Mouse (Mus musculus) spleen, adult 2 months (tissue): Measurements from ENCODE around the gene Tiam1. TPM values are rescaled to one million over a fixed set of nuclear protein-coding genes. Genes with fewer than 3 reads are reported as not detected.

Source experiments
- DNase-seq, 2 experiments: peaks; one replicate each; pipeline versions ENCODE4 v3.0.0 to v3.0.0-alpha.2; 2012 to 2021; ENCODE audit warnings: low spot score in 2 of 2, low read depth in 1 of 2
- H3K27ac ChIP-seq: fragments of 200-500 bp; 2 replicates; pipeline ENCODE4 v1.5.1; 2012; ENCODE audit warnings: low read length, inconsistent platforms; ENCODE audit not compliant: insufficient read depth
- H3K27me3 ChIP-seq: fragments of 200-500 bp; 2 replicates; pipeline ENCODE4 v1.6.1; 2012; ENCODE audit warnings: mild to moderate bottlenecking, moderate library complexity, low read length, inconsistent platforms; ENCODE audit not compliant: control insufficient read depth, insufficient read depth
- H3K36me3 ChIP-seq: fragments of 200-500 bp; 2 replicates; pipeline ENCODE4 v1.6.1; 2012; ENCODE audit warnings: mild to moderate bottlenecking, low read length, inconsistent platforms; ENCODE audit not compliant: control insufficient read depth, insufficient read depth
- H3K4me1 ChIP-seq: fragments of 200-500 bp; 2 replicates; pipeline ENCODE4 v1.6.1; 2011; ENCODE audit warnings: inconsistent platforms; ENCODE audit not compliant: control insufficient read depth, insufficient read depth, insufficient read length
- H3K4me3 ChIP-seq: fragments of 200-500 bp; 2 replicates; pipeline ENCODE4 v1.5.1; 2011; ENCODE audit warnings: mild to moderate bottlenecking, inconsistent platforms; ENCODE audit not compliant: insufficient read depth, insufficient read length; ENCODE audit errors: extremely low read depth
- CTCF ChIP-seq: fragments of 200-500 bp; IDR thresholded peaks from 2 replicates; pipeline ENCODE4 v1.5.1; 2011; ENCODE audit warnings: mild to moderate bottlenecking, inconsistent platforms; ENCODE audit not compliant: insufficient read depth, insufficient read length, insufficient replicate concordance; ENCODE audit errors: extremely low read depth
- POLR2A ChIP-seq: fragments of 200-500 bp; IDR thresholded peaks from 2 replicates; pipeline ENCODE4 v1.6.1; 2011; ENCODE audit warnings: low read depth, low read length, inconsistent platforms
- WGBS: fragments of 180-500 bp; shearing (Covaris S2); methylation state at CpG from one replicate; pipeline ENCODE4 v1.1.7; 2018; 5-methylcytosine and 5-hydroxymethylcytosine counted together
- polyA plus RNA-seq: library from polyadenylated mRNA; depleted of rRNA; stranded (reverse); fragments of >200 nt; gene quantifications from 2 replicates; pipeline ENCODE4 v1.2.3, GENCODE M21; 2012

The Tiam1 gene
- polyA plus RNA-seq, 1 experiment: 4.3 TPM

GRCm38 (mm10) chr16:89863264-89863663, 280.3 kb downstream of the Tiam1 start:
- no peak overlapping the region for H3K27ac ChIP-seq
- no peak overlapping the region for H3K4me3 ChIP-seq
- H3K27me3 ChIP-seq: no peaks in the 10 kb centered on the region
- 96% methylated on average over 5 of the region's 5 CpGs for WGBS
- H3K4me1 ChIP-seq: no peaks in the 10 kb centered on the region
- no peaks in the 10 kb centered on the region for H3K36me3 ChIP-seq
- no peak for TF ChIP-seq CTCF
- TF ChIP-seq POLR2A: no peak
- DNase-seq: no peak

- no peak for DNase-seq
- TF ChIP-seq CTCF (no peak), POLR2A (no peak)
- no peak overlapping the region for H3K27ac ChIP-seq
- no peaks in the 10 kb centered on the region for H3K27me3 ChIP-seq
- no peaks in the 10 kb centered on the region for H3K36me3 ChIP-seq
- H3K4me3 ChIP-seq: no peak overlapping the region
- whole genome bisulfite sequencing: 85% methylated on average over 5 of the region's 5 CpGs
- H3K4me1 ChIP-seq: no peaks in the 10 kb centered on the region
Observed at GRCm38 (mm10) chr16:89861531-89861930, 282.0 kb downstream of the Tiam1 start.

- H3K36me3 ChIP-seq: no peaks in the 10 kb centered on the region
- H3K27me3 ChIP-seq: no peaks in the 10 kb centered on the region
- no peak for TF ChIP-seq POLR2A
- TF ChIP-seq CTCF: no peak
- no peak overlapping the region for H3K27ac ChIP-seq
- no peak overlapping the region for H3K4me3 ChIP-seq
- no peak for DNase-seq
- H3K4me1 ChIP-seq: no peaks in the 10 kb centered on the region
- WGBS: 93% methylated on average over 6 of the region's 6 CpGs
Observed at GRCm38 (mm10) chr16:89860708-89861107, 282.9 kb downstream of the Tiam1 start.

GRCm38 (mm10) chr16:89857666-89858065, 285.9 kb downstream of the Tiam1 start:
- Histone ChIP-seq H3K36me3 (no peaks in the 10 kb centered on the region), H3K4me3 (no peak overlapping the region), H3K27ac (no peak overlapping the region), H3K4me1 (no peaks in the 10 kb centered on the region), H3K27me3 (no peaks in the 10 kb centered on the region)
- DNase-seq: no peak
- TF ChIP-seq POLR2A: no peak
- TF ChIP-seq CTCF: no peak
- 89% methylated on average over 3 of the region's 3 CpGs for WGBS

GRCm38 (mm10) chr16:89854731-89855130, 288.8 kb downstream of the Tiam1 start:
- TF ChIP-seq CTCF (no peak), POLR2A (no peak)
- no peaks in the 10 kb centered on the region for H3K27me3 ChIP-seq
- no peak overlapping the region for H3K4me3 ChIP-seq
- WGBS: 77% methylated on average over 8 of the region's 8 CpGs
- H3K4me1 ChIP-seq: no peaks in the 10 kb centered on the region
- no peak for DNase-seq
- no peaks in the 10 kb centered on the region for H3K36me3 ChIP-seq
- H3K27ac ChIP-seq: no peak overlapping the region

- Histone ChIP-seq H3K36me3 (no peaks in the 10 kb centered on the region), H3K4me3 (no peak overlapping the region), H3K27ac (no peak overlapping the region), H3K27me3 (no peaks in the 10 kb centered on the region), H3K4me1 (no peaks in the 10 kb centered on the region)
- no peak for DNase-seq
- TF ChIP-seq POLR2A (no peak), CTCF (no peak)
- 91% methylated on average over 9 of the region's 9 CpGs for WGBS
Observed at GRCm38 (mm10) chr16:89851333-89851732, 292.2 kb downstream of the Tiam1 start.

GRCm38 (mm10) chr16:89848651-89849597, 294.6 kb downstream of the Tiam1 start:
- no peaks in the 10 kb centered on the region for H3K36me3 ChIP-seq
- no peak overlapping the region for H3K4me3 ChIP-seq
- peak overlapping the region; percentile 23; the same call in 1 of the 2 replicates for H3K27ac ChIP-seq
- TF ChIP-seq POLR2A: no peak
- no peak for TF ChIP-seq CTCF
- WGBS: 54% methylated on average over 19 of the region's 19 CpGs
- H3K4me1 ChIP-seq: no peaks in the 10 kb centered on the region
- peak in 1 of 2 experiments; percentile 7 for DNase-seq
- no peaks in the 10 kb centered on the region for H3K27me3 ChIP-seq
